Mouse (Mus musculus) CH12.LX (cell line): ENCODE results near the gene Pdcd7. TPM values are rescaled to one million over a fixed set of nuclear protein-coding genes. Genes with fewer than 3 reads are reported as not detected.

ENCODE experiments used
- DNase-seq: peaks from one replicate; pipeline ENCODE4 v3.0.0-alpha.2; 2013; ENCODE audit errors: extremely low read depth
- H3K27ac ChIP-seq: 2 replicates; pipeline ENCODE4 v1.5.1; 2012; ENCODE audit warnings: low read depth, mild to moderate bottlenecking, control low read depth, moderate library complexity; ENCODE audit not compliant: insufficient read depth
- H3K27me3 ChIP-seq: replicated peaks from 2 replicates; pipeline ENCODE3; 2012; ENCODE audit warnings: inconsistent platforms
- H3K36me3 ChIP-seq, 2 experiments: replicated peaks in 1 of 2; 2 replicates each; pipeline versions ENCODE3 to v1.6.1; 2012; ENCODE audit warnings: inconsistent platforms in 1 of 2, low read length in 1 of 2, mild to moderate bottlenecking in 1 of 2, mixed read lengths in 1 of 2, moderate library complexity in 1 of 2; ENCODE audit not compliant: control insufficient read depth in 1 of 2, insufficient read depth in 1 of 2
- H3K4me1 ChIP-seq, 2 experiments: 2 replicates each; pipeline ENCODE4 v1.6.1; 2012; ENCODE audit warnings: inconsistent platforms in 1 of 2, moderate library complexity in 1 of 2; ENCODE audit not compliant: insufficient read depth in 2 of 2, control insufficient read depth in 1 of 2
- H3K4me2 ChIP-seq: 2 replicates; pipeline ENCODE4 v1.6.1; 2012; ENCODE audit warnings: low read depth, mild to moderate bottlenecking, control low read depth; ENCODE audit not compliant: poor library complexity, insufficient read depth, severe bottlenecking
- H3K4me3 ChIP-seq, 3 experiments: fragments of 150-350 bp in 1 of 3; sonication (generic) in 1 of 3; replicated peaks in 1 of 3; 2 replicates each; pipeline versions ENCODE3 to v1.5.1; 2011 to 2012; ENCODE audit warnings: low read depth in 2 of 3, low read length in 2 of 3, mild to moderate bottlenecking in 2 of 3, moderate library complexity in 2 of 3, control low read depth in 1 of 3, improper control_type of control experiment in 1 of 3, inconsistent platforms in 1 of 3, mixed read lengths in 1 of 3; ENCODE audit not compliant: poor library complexity in 1 of 3
- H3K79me2 ChIP-seq: replicated peaks from 2 replicates; pipeline ENCODE4 v1.6.1; 2012; ENCODE audit warnings: mild to moderate bottlenecking, moderate library complexity; ENCODE audit not compliant: control insufficient read depth, poor library complexity, insufficient read depth, severe bottlenecking; ENCODE audit errors: extremely low read depth
- H3K9ac ChIP-seq: 2 replicates; pipeline ENCODE4 v1.6.1; 2012; ENCODE audit warnings: low read depth, mild to moderate bottlenecking, control low read depth, moderate library complexity; ENCODE audit not compliant: insufficient read depth
- H3K9me3 ChIP-seq: replicated peaks from 2 replicates; pipeline ENCODE3; 2012; ENCODE audit warnings: low read length, inconsistent platforms, mixed read lengths
- BHLHE40 ChIP-seq: IDR thresholded peaks from 2 replicates; pipeline ENCODE4 v1.6.1; 2011; ENCODE audit warnings: mild to moderate bottlenecking, low read depth, low read length, improper control_type of control experiment
- CHD2 ChIP-seq: IDR thresholded peaks from 2 replicates; pipeline ENCODE4 v1.6.1; 2011; ENCODE audit warnings: low read length, improper control_type of control experiment
- CTCF ChIP-seq, 2 experiments: IDR thresholded peaks in 1 of 2; conservative IDR thresholded peaks in 1 of 2; 2 replicates each; pipeline ENCODE4 v1.5.1; 2011 to 2012; ENCODE audit warnings: low read depth in 2 of 2, low read length in 2 of 2, improper control_type of control experiment in 1 of 2, inconsistent platforms in 1 of 2, mild to moderate bottlenecking in 1 of 2, moderate library complexity in 1 of 2
- ETS1 ChIP-seq: conservative IDR thresholded peaks from 2 replicates; pipeline ENCODE4 v1.6.1; 2012; ENCODE audit warnings: low read depth, mild to moderate bottlenecking, inconsistent platforms, low read length, improper control_type of control experiment, moderate library complexity
- HCFC1 ChIP-seq: IDR thresholded peaks from 2 replicates; pipeline ENCODE4 v1.6.1; 2012; ENCODE audit warnings: low read depth, mild to moderate bottlenecking, inconsistent platforms, low read length, improper control_type of control experiment
- JUN ChIP-seq: IDR thresholded peaks from 2 replicates; pipeline ENCODE4 v1.6.1; 2011; ENCODE audit warnings: low read depth, mild to moderate bottlenecking, low read length, improper control_type of control experiment, moderate library complexity; ENCODE audit not compliant: insufficient read depth
- JUND ChIP-seq: conservative IDR thresholded peaks from 2 replicates; pipeline ENCODE4 v1.6.1; 2011; ENCODE audit warnings: low read depth, low read length, improper control_type of control experiment
- MAX ChIP-seq: IDR thresholded peaks from 2 replicates; pipeline ENCODE4 v1.6.1; 2011; ENCODE audit warnings: low read length, improper control_type of control experiment
- MAZ ChIP-seq: IDR thresholded peaks from 2 replicates; pipeline ENCODE4 v1.6.1; 2012; ENCODE audit warnings: low read depth, mild to moderate bottlenecking, inconsistent platforms, low read length, improper control_type of control experiment, moderate library complexity
- MEF2A ChIP-seq: IDR thresholded peaks from 2 replicates; pipeline ENCODE4 v1.6.1; 2014; ENCODE audit warnings: low read depth, mild to moderate bottlenecking, inconsistent platforms, low read length, improper control_type of control experiment, borderline replicate concordance
- MXI1 ChIP-seq: IDR thresholded peaks from 2 replicates; pipeline ENCODE4 v1.6.1; 2011; ENCODE audit warnings: mild to moderate bottlenecking, low read depth, low read length, improper control_type of control experiment
- MYC ChIP-seq: IDR thresholded peaks from 2 replicates; pipeline ENCODE4 v1.6.1; 2011; ENCODE audit warnings: low read depth, mild to moderate bottlenecking, improper control_type of control experiment, low read length
- NELFE ChIP-seq: IDR thresholded peaks from 2 replicates; pipeline ENCODE4 v1.6.1; 2011; ENCODE audit warnings: low read depth, low read length, improper control_type of control experiment
- NRF1 ChIP-seq: IDR thresholded peaks from 2 replicates; pipeline ENCODE4 v1.6.1; 2014; ENCODE audit warnings: low read depth, mild to moderate bottlenecking, inconsistent platforms, low read length, improper control_type of control experiment, moderate library complexity
- POLR2A ChIP-seq: IDR thresholded peaks from 2 replicates; pipeline ENCODE4 v1.6.1; 2011; ENCODE audit warnings: low read depth, mild to moderate bottlenecking, improper control_type of control experiment, low read length
- RAD21 ChIP-seq: IDR thresholded peaks from 2 replicates; pipeline ENCODE4 v1.6.1; 2011; ENCODE audit warnings: low read depth, mild to moderate bottlenecking, low read length, improper control_type of control experiment, moderate library complexity
- SIN3A ChIP-seq: IDR thresholded peaks from 2 replicates; pipeline ENCODE4 v1.6.1; 2012; ENCODE audit warnings: low read length, improper control_type of control experiment, inconsistent platforms
- SMC3 ChIP-seq: IDR thresholded peaks from 2 replicates; pipeline ENCODE4 v1.6.1; 2011; ENCODE audit warnings: low read depth, low read length, improper control_type of control experiment
- TBP ChIP-seq: conservative IDR thresholded peaks from 2 replicates; pipeline ENCODE4 v1.6.1; 2011; ENCODE audit warnings: low read depth, low read length, improper control_type of control experiment
- UBTF ChIP-seq: IDR thresholded peaks from 2 replicates; pipeline ENCODE4 v1.6.1; 2012; ENCODE audit warnings: low read depth, mild to moderate bottlenecking, inconsistent platforms, low read length, improper control_type of control experiment, moderate library complexity
- ZC3H11A ChIP-seq: IDR thresholded peaks from 2 replicates; pipeline ENCODE4 v1.6.1; 2012; ENCODE audit warnings: low read depth, mild to moderate bottlenecking, inconsistent platforms, low read length, improper control_type of control experiment
- ZMIZ1 ChIP-seq: IDR thresholded peaks from 2 replicates; pipeline ENCODE4 v1.6.1; 2012; ENCODE audit warnings: low read depth, mild to moderate bottlenecking, inconsistent platforms, low read length, improper control_type of control experiment
- dilution Hi-C: fragments of 300-500 bp; cut with MboI; formaldehyde crosslinking; loops from 2 replicates; pipeline ENCODE4 v1.14.3; 2020; ENCODE audit warnings: low sequenced_read_pairs; ENCODE audit not compliant: extremely low pct_unique_long_range_greater_than_20kb, extremely low pct_ligation_motif_present
- in situ Hi-C: fragments of 300-500 bp; cut with MboI; formaldehyde crosslinking; loops from 3 replicates; pipeline ENCODE4 v1.14.3; 2019; ENCODE audit warnings: low sequenced_read_pairs, low pct_ligation_motif_present, low pct_unique_long_range_greater_than_20kb, mixed read lengths
- polyA plus RNA-seq: library from polyadenylated mRNA; unstranded; fragments of >175 nt; gene quantifications from 2 replicates; pipeline ENCODE4 v1.2.1, GENCODE M21; 2012; ENCODE audit warnings: low read depth; ENCODE audit not compliant: insufficient read length
- total RNA-seq, 2 experiments: library from RNA; depleted of rRNA; stranded (reverse); fragments of 300-350 nt in 1 of 2; fragments of >200 nt in 1 of 2; gene quantifications; 2 replicates each; pipeline ENCODE4 v1.2.3; 2012 to 2014

Pdcd7 gene
- total and polyA plus RNA-seq, 3 experiments = 13.1 to 20.6 (median 14.5) TPM

DNA sequence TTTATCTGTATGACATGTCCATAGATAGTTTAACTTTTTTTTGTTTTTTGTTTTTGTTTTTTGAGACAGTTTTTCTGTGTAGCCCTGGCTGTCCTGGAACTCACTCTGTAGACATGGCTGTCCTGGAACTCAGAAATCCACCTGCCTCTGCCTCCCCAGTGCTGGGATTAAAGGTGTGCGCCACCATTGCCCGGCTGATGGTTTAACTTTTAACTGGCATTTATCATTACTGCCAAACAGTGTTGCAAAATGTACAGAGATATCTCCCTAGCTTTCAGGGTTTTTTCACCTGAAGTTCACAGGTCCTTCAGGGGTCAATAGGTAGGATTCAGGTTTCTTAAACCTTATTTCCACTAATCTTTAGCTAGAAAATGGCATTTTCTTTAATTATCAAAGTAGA is 48.8 kb upstream of the Pdcd7 start:
- in situ Hi-C loops = no loop called here
- Histone ChIP-seq H3K9me3 (no peaks in the 10 kb centered on the region), H3K27ac (no peak overlapping the region), H3K4me3 (no peak overlapping the region), H3K4me1 (peaks cover 0 to 21% of the 10 kb centered on the region in 2 experiments; a peak in 3 of 4 replicates), H3K27me3 (no peaks in the 10 kb centered on the region), H3K36me3 (peaks cover 15 to 42% of the 10 kb centered on the region in 2 experiments), H3K4me2 (no peak overlapping the region), H3K79me2 (peaks cover 14% of the 10 kb centered on the region), H3K9ac (no peak overlapping the region)
- dilution Hi-C loops = no loop called here
- no peak for TF ChIP-seq NRF1
- no peak for TF ChIP-seq MXI1
- no peak for TF ChIP-seq ZMIZ1
- TF ChIP-seq HCFC1 = no peak
- TF ChIP-seq BHLHE40 = no peak
- TF ChIP-seq NELFE = no peak
- no peak for TF ChIP-seq SMC3
- TF ChIP-seq ETS1 = no peak
- TF ChIP-seq JUND = no peak
- no peak for TF ChIP-seq POLR2A
- no peak for TF ChIP-seq UBTF
- no peak for TF ChIP-seq CHD2
- TF ChIP-seq SIN3A = no peak
- no peak for TF ChIP-seq CTCF (conservative IDR thresholded peaks at IDR 0.05 in 1 of 2, IDR thresholded peaks at IDR 0.05 in 1 of 2; ENCODE audit: low read depth in 2 of 2, low read length in 2 of 2)
- no peak for TF ChIP-seq JUN
- no peak for TF ChIP-seq MEF2A
- TF ChIP-seq TBP = no peak
- no peak for TF ChIP-seq ZC3H11A
- no peak for TF ChIP-seq MAX
- no peak for TF ChIP-seq RAD21
- DNase-seq = no peak

DNA sequence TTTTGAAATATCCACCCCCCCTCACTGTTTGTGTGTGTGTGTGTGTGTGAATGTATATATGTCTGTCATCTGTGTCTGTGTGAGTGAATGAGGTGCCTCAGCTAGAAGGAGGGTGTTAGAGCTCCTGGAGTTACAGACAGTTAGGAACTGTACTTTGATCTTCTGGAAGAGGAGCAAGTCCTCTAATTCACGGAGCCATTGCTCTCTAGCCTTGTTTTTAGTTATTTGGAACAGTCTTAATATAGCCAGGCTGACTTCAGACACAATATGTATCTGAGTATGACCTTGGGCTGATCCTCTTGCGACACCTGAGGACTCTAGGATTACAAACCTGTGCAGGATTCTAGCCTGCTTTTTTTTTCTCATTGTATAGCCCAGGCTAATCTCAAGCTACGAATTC is 47.1 kb upstream of the Pdcd7 start:
- H3K9ac ChIP-seq = no peak overlapping the region
- H3K4me3 ChIP-seq = no peak overlapping the region
- H3K4me2 ChIP-seq = no peak overlapping the region
- no peak overlapping the region for H3K27ac ChIP-seq
- H3K9me3 ChIP-seq = no peaks in the 10 kb centered on the region
- in situ Hi-C loops (no loop called here), dilution Hi-C loops (no loop called here)
- H3K4me1 ChIP-seq = peaks cover 3 to 18% of the 10 kb centered on the region in 2 experiments; a peak in 3 of 4 replicates
- peaks cover 14% of the 10 kb centered on the region for H3K79me2 ChIP-seq
- no peaks in the 10 kb centered on the region for H3K27me3 ChIP-seq
- DNase-seq = no peak
- TF ChIP-seq MAX = no peak
- TF ChIP-seq SMC3 = no peak
- no peak for TF ChIP-seq MYC
- no peak for TF ChIP-seq MAZ
- peaks cover 26 to 59% of the 10 kb centered on the region in 2 experiments for H3K36me3 ChIP-seq
